Mouse (Mus musculus) ES-E14 (cell line): ENCODE results near the gene Dync1i2.

ENCODE experiments used
- CHD2 ChIP-seq: IDR thresholded peaks from 2 replicates; pipeline ENCODE4 v1.6.1; 2014; ENCODE audit warnings: mild to moderate bottlenecking, low read depth, low read length, inconsistent platforms
- HCFC1 ChIP-seq: IDR thresholded peaks from 2 replicates; pipeline ENCODE4 v1.6.1; 2012; ENCODE audit warnings: low read length, inconsistent platforms, borderline replicate concordance; ENCODE audit not compliant: insufficient read depth

- TF ChIP-seq CHD2 (0 out of 2 replicates have a peak, but pooled peaks have one; percentile 66), HCFC1 (peak; percentile 99)
These were observed at the start of gene Dync1i2 for GRCm38 (mm10) chr2:71211591-71212359.
